Mouse (Mus musculus) liver, adult 2 months (tissue): ENCODE results near the gene Zfp202. TPM values are rescaled to one million over a fixed set of nuclear protein-coding genes. Genes with fewer than 3 reads are reported as not detected.

Experiments
- DNase-seq: peaks from one replicate; pipeline ENCODE4 v3.0.0-alpha.2; 2011; ENCODE audit warnings: low read depth, low spot score; ENCODE audit errors: extremely low read depth
- H3K27ac ChIP-seq: fragments of 200-500 bp; replicated peaks from 2 replicates; pipeline ENCODE4 v1.5.1; 2012; ENCODE audit warnings: low read depth, mild to moderate bottlenecking, control low read depth, inconsistent platforms, low read length; ENCODE audit not compliant: insufficient read depth
- H3K27me3 ChIP-seq: fragments of 200-500 bp; 2 replicates; pipeline ENCODE4 v1.6.1; 2012; ENCODE audit warnings: mild to moderate bottlenecking, moderate library complexity, low read length, inconsistent platforms; ENCODE audit not compliant: control insufficient read depth, insufficient read depth
- H3K36me3 ChIP-seq: fragments of 200-500 bp; 2 replicates; pipeline ENCODE4 v1.6.1; 2012; ENCODE audit warnings: low read length, inconsistent platforms; ENCODE audit not compliant: control insufficient read depth, insufficient read depth
- H3K4me1 ChIP-seq: fragments of 200-500 bp; 2 replicates; pipeline ENCODE4 v1.6.1; 2011; ENCODE audit warnings: low read length; ENCODE audit not compliant: control insufficient read depth, insufficient read depth
- H3K4me3 ChIP-seq: fragments of 200-500 bp; 2 replicates; pipeline ENCODE4 v1.5.1; 2011; ENCODE audit warnings: low read depth, mild to moderate bottlenecking, control low read depth, low read length, moderate library complexity; ENCODE audit not compliant: insufficient read depth
- H3K79me2 ChIP-seq: fragments of 200-500 bp; 2 replicates; pipeline ENCODE4 v1.6.1; 2012; ENCODE audit warnings: inconsistent platforms, mild to moderate bottlenecking, low read length, moderate library complexity; ENCODE audit not compliant: control insufficient read depth, insufficient read depth
- H3K9ac ChIP-seq: fragments of 200-500 bp; 2 replicates; pipeline ENCODE4 v1.6.1; 2012; ENCODE audit warnings: low read depth, mild to moderate bottlenecking, control low read depth, inconsistent platforms, low read length
- CTCF ChIP-seq: fragments of 200-500 bp; IDR thresholded peaks from 2 replicates; pipeline ENCODE4 v1.5.1; 2011; ENCODE audit warnings: low read depth, low read length, control low read depth
- POLR2A ChIP-seq: fragments of 200-500 bp; IDR thresholded peaks from 2 replicates; pipeline ENCODE4 v1.6.1; 2011; ENCODE audit warnings: low read length, control low read depth; ENCODE audit not compliant: insufficient read depth; ENCODE audit errors: extremely low read depth
- WGBS: fragments of 180-500 bp; shearing (Covaris S2); methylation state at CpG from one replicate; pipeline ENCODE4 v1.1.7; 2018; 5-methylcytosine and 5-hydroxymethylcytosine counted together
- polyA plus RNA-seq: library from polyadenylated mRNA; depleted of rRNA; stranded (reverse); fragments of >200 nt; gene quantifications from 2 replicates; pipeline ENCODE4 v1.2.3, GENCODE M21; 2012
- total RNA-seq: library from RNA; depleted of rRNA; stranded (reverse); fragments of >200 nt; gene quantifications from 2 replicates; pipeline ENCODE4 v1.2.3, GENCODE M21; 2014

Gene Zfp202
- total and polyA plus RNA-seq, 2 experiments = 0.28 to 0.65 TPM

DNA sequence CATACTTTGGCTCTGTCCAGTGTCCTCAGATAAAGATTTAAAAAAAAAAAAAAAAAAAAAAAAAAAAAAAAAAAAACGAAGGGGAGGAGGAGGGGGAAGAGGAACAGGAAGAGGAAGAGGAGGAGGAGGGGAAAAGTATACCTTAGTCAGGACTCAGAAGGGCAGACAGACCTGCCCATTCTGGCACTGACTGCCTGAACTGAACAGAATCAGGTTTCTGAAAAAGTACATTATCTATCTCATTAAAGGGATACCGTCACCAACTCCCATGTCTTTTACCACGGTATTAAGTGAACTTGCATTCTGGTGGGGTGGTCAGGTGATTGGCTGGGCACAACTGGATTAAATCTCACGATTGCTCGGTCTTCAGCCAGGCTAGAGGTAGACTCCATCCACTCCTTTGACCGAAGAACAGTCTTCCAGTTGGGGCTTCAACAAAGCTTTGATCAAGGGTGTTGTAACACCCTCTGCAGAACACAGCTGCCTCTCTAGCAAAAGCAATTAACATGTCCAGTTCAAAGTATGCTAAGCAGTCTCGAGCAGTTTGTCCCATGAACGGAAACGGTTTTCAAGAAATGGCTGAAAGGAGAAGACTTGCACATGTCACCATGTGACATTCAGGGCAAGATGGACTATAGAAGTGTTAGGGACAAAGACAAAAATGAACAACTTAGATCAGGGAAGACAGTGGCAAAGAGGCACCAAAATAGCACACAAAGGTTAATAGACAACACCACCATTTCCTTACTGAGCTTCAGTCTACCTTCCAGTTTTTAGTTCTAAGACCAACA lies 835 bp upstream of the Zfp202 start:
- TF ChIP-seq CTCF (no peak), POLR2A (no peak)
- Histone ChIP-seq H3K27me3 (no peaks in the 10 kb centered on the region), H3K4me3 (no peak overlapping the region), H3K9ac (no peak overlapping the region), H3K4me1 (no peaks in the 10 kb centered on the region), H3K27ac (no peak overlapping the region), H3K36me3 (no peaks in the 10 kb centered on the region), H3K79me2 (no peaks in the 10 kb centered on the region)
- 95% methylated on average over 8 of the region's 9 CpGs for WGBS
- no peak for DNase-seq

- Histone ChIP-seq H3K79me2 (no peaks in the 10 kb centered on the region), H3K36me3 (no peaks in the 10 kb centered on the region), H3K27me3 (no peaks in the 10 kb centered on the region), H3K9ac (no peak overlapping the region), H3K4me1 (no peaks in the 10 kb centered on the region), H3K4me3 (no peak overlapping the region), H3K27ac (no peak overlapping the region)
- WGBS = 38% methylated on average over 3 of the region's 3 CpGs
- peak; percentile 58 for DNase-seq
- TF ChIP-seq POLR2A (no peak), CTCF (no peak)
Observed at GRCm38 (mm10) chr9:40195981-40196380, 3.9 kb downstream of the Zfp202 start.

DNA sequence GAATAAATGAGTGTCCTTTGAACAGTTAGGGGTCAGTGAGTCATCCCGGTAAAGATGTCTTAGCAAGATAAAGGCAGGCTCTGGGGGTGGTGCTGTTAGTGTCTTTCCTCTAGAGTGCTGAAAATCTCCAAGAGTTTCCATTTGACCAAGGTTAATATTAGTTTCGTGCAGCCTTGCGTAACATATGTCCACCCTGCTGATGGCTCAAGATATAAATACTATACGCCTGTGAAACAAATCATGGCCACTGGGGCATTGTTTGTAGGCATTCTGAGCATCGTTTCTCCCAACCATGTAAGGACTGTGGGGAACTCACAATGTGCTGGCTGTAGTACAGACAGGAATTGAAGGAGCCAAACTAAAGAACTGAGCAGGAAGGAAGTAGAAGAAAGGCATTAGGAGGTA lies 14.4 kb downstream of the Zfp202 start:
- Histone ChIP-seq H3K27me3 (no peaks in the 10 kb centered on the region), H3K9ac (no peak overlapping the region), H3K4me3 (no peak overlapping the region), H3K79me2 (no peaks in the 10 kb centered on the region), H3K27ac (no peak overlapping the region), H3K4me1 (no peaks in the 10 kb centered on the region), H3K36me3 (peaks cover 5% of the 10 kb centered on the region; the same call in 1 of the 2 replicates)
- WGBS = 79% methylated on average over 5 of the region's 5 CpGs
- DNase-seq = no peak
- TF ChIP-seq CTCF (no peak), POLR2A (no peak)

GRCm38 (mm10) chr9:40210744-40211143 lies 18.6 kb downstream of the Zfp202 start:
- Histone ChIP-seq H3K36me3 (peaks cover 5% of the 10 kb centered on the region), H3K4me1 (no peaks in the 10 kb centered on the region), H3K4me3 (no peak overlapping the region), H3K9ac (no peak overlapping the region), H3K27ac (no peak overlapping the region), H3K79me2 (no peaks in the 10 kb centered on the region), H3K27me3 (no peaks in the 10 kb centered on the region)
- WGBS = 90% methylated on average over 2 of the region's 2 CpGs
- DNase-seq = no peak
- no peak for TF ChIP-seq CTCF
- no peak for TF ChIP-seq POLR2A

- Histone ChIP-seq H3K27me3 (no peaks in the 10 kb centered on the region), H3K79me2 (no peaks in the 10 kb centered on the region), H3K4me1 (no peaks in the 10 kb centered on the region), H3K36me3 (peaks cover 3% of the 10 kb centered on the region), H3K4me3 (no peak overlapping the region), H3K9ac (no peak overlapping the region), H3K27ac (no peak overlapping the region)
- WGBS = 94% methylated on average over 5 of the region's 5 CpGs
- TF ChIP-seq CTCF (no peak), POLR2A (no peak)
- no peak for DNase-seq
Observed at GRCm38 (mm10) chr9:40214058-40214457, 21.9 kb downstream of the Zfp202 start.

- no peak for TF ChIP-seq POLR2A
- TF ChIP-seq CTCF = no peak
- H3K79me2 ChIP-seq = no peaks in the 10 kb centered on the region
- no peak overlapping the region for H3K4me3 ChIP-seq
- WGBS = 72% methylated on average over 4 of the region's 4 CpGs
- DNase-seq = no peak
- no peaks in the 10 kb centered on the region for H3K27me3 ChIP-seq
- no peak overlapping the region for H3K27ac ChIP-seq
- no peak overlapping the region for H3K9ac ChIP-seq
- no peaks in the 10 kb centered on the region for H3K4me1 ChIP-seq
- H3K36me3 ChIP-seq = no peaks in the 10 kb centered on the region; the same call in none of the 2 replicates
Observed at GRCm38 (mm10) chr9:40216651-40217050, 24.5 kb downstream of the Zfp202 start.
